Mouse (Mus musculus) frontal cortex, adult (tissue): Measurements from ENCODE around the gene Map2k2.
"Not testable (repeated sequence)": the region's sequence is repeated elsewhere in the genome, so short reads cannot be mapped to it uniquely, and the experiment has no call there.

ENCODE experiments used
- ATAC-seq: cut with Nextera tagmentation; 2 replicates; pipeline ENCODE4 v1.9.2; 2017; ENCODE audit warnings: mild to moderate bottlenecking, moderate library complexity, mixed read lengths; ENCODE audit not compliant: low TSS enrichment

Map2k2 gene

DNA sequence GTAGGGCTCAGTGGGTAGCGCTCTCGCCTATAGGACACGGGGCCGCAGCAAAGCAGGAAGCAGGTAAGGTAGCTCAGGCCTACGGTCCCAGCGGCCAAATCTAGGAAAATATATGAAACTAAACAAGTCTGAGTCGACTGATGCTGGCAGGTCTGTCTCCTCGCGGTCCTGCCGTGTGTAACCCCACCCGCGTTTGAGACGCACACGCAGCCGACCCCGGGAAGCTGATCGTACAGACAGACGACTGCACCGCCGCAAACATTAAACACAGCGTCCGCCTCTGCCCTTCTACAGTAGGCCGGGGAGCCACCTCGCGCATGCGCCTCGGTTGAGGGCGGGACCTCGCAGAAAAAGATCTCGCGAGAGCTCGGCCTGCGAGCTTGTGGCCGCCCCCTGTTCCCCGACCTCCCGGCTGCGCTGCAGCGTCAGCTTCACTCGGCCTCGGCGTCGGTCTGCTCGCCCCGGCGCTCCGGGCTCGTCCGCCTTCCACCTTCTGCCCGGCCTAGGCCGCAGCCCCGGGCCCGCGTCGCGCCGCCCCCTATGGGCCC is at the start of gene Map2k2:
Map2k2 (plus strand) TSS at position 351 of the 548 bp plus-strand sequence.
- peak; percentile 94 for ATAC-seq

DNA sequence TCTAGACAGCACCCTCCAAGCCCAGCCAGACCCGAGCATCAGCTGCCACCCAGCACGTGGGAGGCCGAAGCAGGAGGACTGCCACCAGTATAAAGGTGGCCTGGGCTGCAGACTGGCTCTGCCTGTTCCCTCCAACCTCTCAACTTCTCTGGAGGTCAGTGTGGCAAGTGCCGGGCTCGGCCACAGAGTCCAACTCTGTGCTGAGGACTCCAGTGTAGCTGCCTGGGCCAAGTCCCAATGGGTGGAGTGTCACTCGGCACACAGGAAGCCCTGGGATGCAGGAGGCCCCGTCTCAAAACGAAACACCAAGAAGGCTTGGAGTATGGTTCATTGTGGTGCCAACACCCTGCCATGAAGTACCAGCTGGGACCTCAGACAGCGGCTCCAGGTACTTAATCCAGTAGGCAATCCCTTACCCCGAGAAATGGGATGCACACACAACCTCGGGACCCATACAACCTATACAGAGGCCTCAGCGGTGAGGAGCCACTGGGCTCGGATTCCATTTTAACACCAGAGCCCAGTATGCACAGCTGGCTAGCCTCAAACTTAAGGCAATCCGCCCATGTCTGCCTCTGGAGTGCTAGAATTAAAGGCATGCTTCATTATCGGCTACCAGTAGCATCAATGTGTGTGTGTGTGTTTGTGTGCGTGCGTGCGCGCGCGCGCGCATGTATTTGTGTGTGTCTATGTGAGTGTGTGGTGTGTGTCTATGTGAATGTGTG is 48.1 kb upstream of the Map2k2 start:
- ATAC-seq = no peak

DNA sequence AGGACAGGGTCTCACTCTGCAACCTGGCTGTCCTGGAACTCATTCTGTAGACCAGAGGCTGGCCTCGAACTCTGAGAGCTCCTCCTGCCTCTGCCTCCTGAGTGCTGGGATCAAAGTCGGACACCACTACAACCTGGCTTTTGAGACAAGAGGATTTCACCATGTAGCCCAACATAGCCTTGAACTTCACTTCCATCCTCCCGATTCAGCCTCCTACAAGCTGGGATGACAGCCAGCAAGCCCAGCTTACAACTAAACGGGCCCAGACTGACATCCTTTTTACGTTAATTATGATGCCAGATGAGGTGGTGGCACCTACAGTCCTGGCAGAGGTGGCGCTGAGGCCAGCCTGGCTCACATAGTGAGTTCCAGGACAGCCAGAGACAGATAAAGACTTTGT is 46.8 kb upstream of the Map2k2 start:
- ATAC-seq = no peak

DNA sequence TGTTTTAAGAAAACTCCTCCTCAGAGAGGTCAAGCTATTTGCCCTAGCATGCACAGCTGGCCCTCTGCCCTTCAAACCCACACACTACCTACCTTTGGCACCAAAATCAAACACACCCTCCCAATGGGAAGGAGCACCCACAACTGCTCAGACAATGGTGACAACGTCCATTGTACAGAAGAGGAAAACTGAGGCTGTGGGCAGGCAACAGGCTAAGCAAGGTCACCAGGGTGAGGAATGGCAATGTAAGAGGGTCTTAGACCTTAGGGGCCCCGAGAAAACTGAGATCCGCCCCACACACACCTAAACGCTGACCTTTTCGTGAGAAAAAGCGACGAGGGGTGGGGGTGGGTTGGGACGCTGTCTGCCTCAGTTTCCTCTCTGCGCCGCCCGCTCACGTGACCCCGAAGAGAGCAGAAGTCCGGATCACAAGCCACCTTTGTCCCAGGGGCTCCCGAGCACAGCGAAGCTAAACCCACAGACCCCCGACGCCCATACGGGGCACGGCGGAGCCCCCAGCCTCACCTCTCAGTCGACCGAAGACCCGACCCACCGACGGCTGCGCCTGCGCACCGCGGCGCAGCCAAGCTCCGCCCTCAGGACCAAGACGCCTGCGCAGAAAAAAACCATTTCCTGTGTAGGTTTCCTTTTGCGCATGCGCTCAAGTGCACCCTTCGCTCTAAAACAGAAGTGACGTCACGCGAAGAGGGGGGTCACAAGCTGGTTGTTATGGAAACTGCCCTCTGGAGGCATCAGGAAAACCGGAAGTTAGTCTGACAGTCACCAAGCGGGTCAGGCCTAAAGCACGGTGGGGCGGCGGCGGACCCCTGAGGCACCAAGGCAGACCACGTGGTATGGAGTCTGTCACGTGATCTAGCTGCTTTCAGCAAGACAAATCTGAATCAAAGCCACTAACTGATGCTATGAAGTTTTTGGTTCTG is 45.8 kb upstream of the Map2k2 start, which contains the start of gene Sgta:
Sgta (minus strand) TSS at position 579 of the 941 bp plus-strand sequence.
- ATAC-seq = peak; percentile 99

DNA sequence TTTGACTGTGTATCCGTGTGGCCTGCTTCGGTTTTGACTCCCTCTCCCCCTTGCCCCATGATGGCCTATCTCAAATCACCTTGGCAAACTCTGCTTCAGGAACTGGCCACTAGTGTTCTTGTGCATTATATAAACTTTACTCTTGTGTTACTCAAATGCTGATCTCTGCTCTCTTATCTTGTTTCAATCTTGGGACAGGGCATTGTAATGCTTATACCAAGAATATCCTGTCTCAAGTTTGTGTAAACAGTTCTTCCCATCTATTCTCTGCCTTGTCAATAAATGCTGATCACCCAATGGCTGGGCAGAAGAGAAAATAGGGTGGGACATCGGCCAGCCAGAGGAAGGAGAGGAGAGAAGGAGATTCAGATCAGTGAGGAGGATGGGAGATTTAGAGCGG is 43.0 kb upstream of the Map2k2 start:
- no peak for ATAC-seq

GRCm38 (mm10) chr10:81064519-81064918 is 41.2 kb upstream of the Map2k2 start:
- ATAC-seq = not testable (repeated sequence)

GRCm38 (mm10) chr10:81068706-81069105 is 37.0 kb upstream of the Map2k2 start:
- no peak for ATAC-seq

DNA sequence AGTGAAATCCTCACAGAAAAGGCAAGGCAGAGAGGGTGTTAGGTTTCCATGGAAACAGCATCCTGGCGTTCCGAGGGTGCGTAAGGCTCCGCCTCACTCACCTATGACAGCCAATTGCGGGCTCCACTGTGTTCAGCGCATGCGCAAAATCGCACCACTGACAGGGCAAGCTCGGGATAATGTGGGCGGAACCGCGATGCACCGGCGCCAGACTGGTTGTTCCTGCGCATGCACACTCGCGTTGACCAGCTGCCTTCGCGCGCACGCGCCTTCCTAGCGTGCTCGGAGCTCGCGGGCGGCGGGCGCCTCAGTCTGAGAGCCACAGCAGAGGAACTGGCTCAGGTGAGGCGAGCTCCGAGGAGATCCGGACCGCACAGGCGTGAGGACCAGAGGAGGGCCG is 35.9 kb upstream of the Map2k2 start, which contains the start of gene Thop1:
Thop1 (plus strand) TSS at position 200 of the 400 bp plus-strand sequence.
- peak; percentile 98 for ATAC-seq

GRCm38 (mm10) chr10:81072290-81072689 is 33.4 kb upstream of the Map2k2 start:
- ATAC-seq = no peak

GRCm38 (mm10) chr10:81073464-81073863 is 32.3 kb upstream of the Map2k2 start:
- no peak for ATAC-seq

DNA sequence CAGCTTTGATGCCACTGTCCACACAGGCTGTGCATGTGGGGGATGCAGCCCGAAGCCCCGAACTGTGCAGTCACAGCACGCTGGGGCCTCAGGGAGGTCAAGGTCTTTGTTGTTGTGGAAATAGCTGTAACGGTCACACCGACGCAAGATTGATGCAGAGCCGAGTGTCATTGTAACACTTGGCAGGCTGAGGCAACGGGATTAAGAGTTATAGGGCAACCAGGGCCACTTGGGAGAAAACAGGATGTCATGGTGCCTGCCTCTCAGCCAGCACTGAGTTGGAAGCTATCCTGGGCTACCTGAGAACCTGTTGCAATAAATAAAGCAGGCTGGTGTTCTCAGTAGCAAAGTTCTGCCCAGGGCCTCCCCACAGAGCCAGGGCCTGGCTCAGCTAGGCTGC is 30.0 kb upstream of the Map2k2 start:
- ATAC-seq = no peak

DNA sequence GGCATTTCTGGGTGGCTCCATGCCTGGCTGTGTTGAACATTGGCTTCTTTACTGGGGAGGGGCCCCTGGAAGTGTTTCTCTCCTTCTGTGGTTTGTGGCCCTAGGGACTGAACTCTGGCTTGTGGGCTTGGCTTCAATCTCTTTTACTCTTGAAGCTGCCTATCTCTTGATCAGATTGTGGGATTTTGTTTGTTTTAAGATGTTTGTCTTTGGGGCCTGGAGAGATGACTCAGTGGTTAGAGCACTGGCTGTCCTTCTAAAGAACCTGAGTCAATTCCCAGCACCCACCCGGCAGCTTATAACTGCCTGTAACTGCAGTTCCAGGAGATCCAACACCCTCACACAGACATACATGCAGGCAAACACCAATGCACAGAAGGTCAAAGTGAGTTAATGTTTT is 29.4 kb upstream of the Map2k2 start:
- no peak for ATAC-seq

DNA sequence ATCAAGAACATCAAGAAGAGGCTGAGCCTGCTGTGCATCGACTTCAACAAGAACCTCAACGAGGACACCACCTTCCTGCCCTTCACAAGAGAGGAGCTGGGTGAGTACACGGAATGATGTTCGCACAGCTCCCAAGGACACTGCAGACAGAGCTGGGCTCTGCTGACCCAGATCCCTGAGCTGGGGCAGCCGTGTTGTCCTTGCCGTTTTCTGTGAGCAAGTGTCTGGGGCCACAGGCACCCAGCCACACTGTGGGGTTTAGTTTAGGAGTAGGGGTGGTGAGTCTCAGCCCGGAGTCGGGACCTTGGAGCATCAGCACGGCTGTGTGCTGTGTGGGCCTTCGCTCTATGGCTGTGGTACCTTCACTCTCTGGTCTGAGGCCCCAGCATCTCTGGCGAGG is 27.8 kb upstream of the Map2k2 start:
- no peak for ATAC-seq

- ATAC-seq = no peak
These were observed 25.6 kb upstream of the Map2k2 start for GRCm38 (mm10) chr10:81080008-81080655.

GRCm38 (mm10) chr10:81082168-81082960 is 23.4 kb upstream of the Map2k2 start:
- ATAC-seq = peak; percentile 67

DNA sequence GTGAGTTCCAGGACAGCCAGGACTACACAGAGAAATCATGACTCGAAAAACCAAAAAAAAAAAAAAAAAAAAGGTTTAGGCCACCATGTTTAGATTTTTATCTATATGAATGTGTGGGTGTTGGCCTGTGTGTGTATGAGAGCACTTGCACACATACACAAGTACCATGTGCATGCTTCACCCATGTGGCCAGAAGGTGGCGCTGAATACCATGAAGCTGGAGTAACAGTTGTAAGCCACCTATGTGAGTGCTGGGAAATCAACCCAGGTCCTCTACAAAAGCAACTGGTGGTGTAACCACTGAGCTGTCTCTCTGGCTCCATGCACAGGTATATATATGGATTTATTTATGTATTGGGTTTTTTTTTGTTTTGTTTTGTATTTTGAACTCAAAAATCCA is 18.7 kb upstream of the Map2k2 start:
- ATAC-seq = no peak

GRCm38 (mm10) chr10:81089216-81089615 is 16.5 kb upstream of the Map2k2 start:
- no peak for ATAC-seq

DNA sequence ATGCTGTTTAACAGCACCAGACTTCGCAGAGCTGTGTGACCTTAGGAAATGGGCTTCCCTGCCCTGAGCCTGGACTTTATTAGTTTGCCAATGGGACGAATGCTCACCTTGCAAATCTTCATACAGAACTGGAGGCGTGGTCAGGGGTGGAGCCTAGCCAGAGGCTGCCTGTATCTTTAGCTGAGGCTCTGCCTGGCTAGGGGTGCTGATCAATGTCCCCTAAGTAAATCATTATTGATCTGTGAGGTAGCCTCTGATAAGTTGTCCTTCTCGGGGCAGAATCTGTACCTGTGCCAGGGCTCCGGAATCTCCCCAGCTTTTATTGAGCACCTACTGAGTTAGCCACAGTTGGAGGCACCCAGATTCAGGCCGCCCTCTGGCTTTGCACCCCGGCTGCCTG is 15.1 kb upstream of the Map2k2 start:
- no peak for ATAC-seq

DNA sequence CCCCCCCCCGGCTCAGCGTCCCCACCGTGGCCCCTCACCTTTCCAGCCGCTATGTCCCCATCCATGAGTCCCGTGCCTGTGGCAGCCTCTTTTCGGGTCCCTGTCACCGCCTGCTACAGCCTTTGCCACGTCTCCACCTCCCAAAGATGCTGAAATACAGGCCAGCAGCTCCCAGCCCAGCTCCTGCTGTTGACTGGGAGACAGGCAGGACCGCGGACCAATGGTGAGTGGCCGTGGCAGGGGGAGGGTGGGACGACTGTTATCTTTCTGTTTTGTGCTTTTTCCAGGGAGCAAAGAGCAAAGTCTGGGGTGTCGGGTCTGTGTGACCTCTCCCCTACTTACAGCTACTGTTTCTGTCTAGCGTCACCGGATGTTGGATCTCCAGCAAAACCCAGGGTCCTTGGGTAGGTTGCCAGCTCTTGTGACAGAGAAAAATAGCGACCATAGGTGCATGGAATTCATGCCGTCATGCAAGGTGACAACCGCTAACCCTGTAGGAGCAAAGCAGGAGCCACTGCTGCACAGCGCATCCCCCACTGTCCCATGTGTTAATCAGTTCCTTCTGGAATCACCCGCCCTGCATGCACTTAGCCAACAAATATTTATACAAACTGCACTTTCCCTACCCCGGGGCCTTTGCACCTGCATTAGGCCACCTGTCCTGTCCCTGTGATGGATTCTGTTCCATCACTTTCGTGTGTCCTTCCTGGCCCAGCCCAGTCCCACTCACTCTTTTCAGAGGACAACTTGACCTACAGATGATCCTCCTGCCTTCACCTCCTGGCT is 13.1 kb upstream of the Map2k2 start:
- ATAC-seq = no peak
